Mouse (Mus musculus): Measurements from ENCODE around the gene Rad9b. TPM values are rescaled to one million over a fixed set of nuclear protein-coding genes. Genes with fewer than 3 reads are reported as not detected.

Gene Rad9b
- polyA plus RNA-seq, 1 experiment from 2014 or later, result 19.2 TPM

- peaks cover 18% of the 10 kb centered on the region for H3K4me1 ChIP-seq (replicated peaks; ENCODE audit: control insufficient read depth, insufficient read depth, low read length)
- WGBS, result 0% methylated on average over 97 of the region's 114 CpGs
- ATAC-seq, result peak; percentile 95
These were observed 69.6 kb downstream of the Rad9b start, which contains the start of gene Pptc7 for GRCm38 (mm10) chr5:122284183-122285028. Gene Pptc7 (plus strand): TSS chr5:122284365.

GRCm38 (mm10) chr5:122283828-122284182, 70.2 kb downstream of the Rad9b start:
- Histone ChIP-seq H3K4me2 (ENCODE audit: low read length) (peak overlapping the region; percentile 32), H3K27ac (ENCODE audit: low read length) (no peak overlapping the region), H3K4me1 (replicated peaks; ENCODE audit: control insufficient read depth, insufficient read depth, low read length) (peaks cover 18% of the 10 kb centered on the region), H3K36me3 (ENCODE audit: control insufficient read depth, insufficient read depth) (no peaks in the 10 kb centered on the region; the same call in 1 of the 2 replicates), H3K9me3 (ENCODE audit: control insufficient read depth, low read length) (no peaks in the 10 kb centered on the region), H3K27me3 (replicated peaks; ENCODE audit: control insufficient read depth, insufficient read depth, low read length) (no peaks in the 10 kb centered on the region), H3K9ac (replicated peaks; ENCODE audit: low read depth, low read length) (no peak overlapping the region), H3K4me3 (replicated peaks; ENCODE audit: low read length) (peak overlapping the region; percentile 80; the same call in 1 of the 2 replicates)
- ATAC-seq, result no peak
- WGBS, result 30% methylated on average over 2 of the region's 2 CpGs

More at GRCm38 (mm10) chr5:122284183-122285028, 69.6 kb downstream of the Rad9b start, which contains the start of gene Pptc7:
- Histone ChIP-seq H3K4me2 (ENCODE audit: low read length) (peak within 1 kb of the TSS; percentile 76), H3K27me3 (replicated peaks; ENCODE audit: control insufficient read depth, insufficient read depth, low read length) (no peaks in the 10 kb centered on the region), H3K36me3 (ENCODE audit: control insufficient read depth, insufficient read depth) (no peaks in the 10 kb centered on the region; the same call in 1 of the 2 replicates), H3K4me3 (replicated peaks; ENCODE audit: low read length) (peak within 1 kb of the TSS; percentile 80), H3K27ac (ENCODE audit: low read length) (peak within 1 kb of the TSS; percentile 85), H3K9ac (replicated peaks; ENCODE audit: low read depth, low read length) (peak within 1 kb of the TSS; percentile 88), H3K9me3 (ENCODE audit: control insufficient read depth, low read length) (no peaks in the 10 kb centered on the region)

- H3K4me2 ChIP-seq (ENCODE audit: low read length), result no peak overlapping the region
- no peaks in the 10 kb centered on the region for H3K9me3 ChIP-seq (ENCODE audit: control insufficient read depth, low read length)
- H3K27me3 ChIP-seq (replicated peaks; ENCODE audit: control insufficient read depth, insufficient read depth, low read length), result no peaks in the 10 kb centered on the region
- ATAC-seq, result no peak
- H3K4me3 ChIP-seq (replicated peaks; ENCODE audit: low read length), result no peak overlapping the region
- H3K9ac ChIP-seq (replicated peaks; ENCODE audit: low read depth, low read length), result no peak overlapping the region
- no peak overlapping the region for H3K27ac ChIP-seq (ENCODE audit: low read length)
- no peaks in the 10 kb centered on the region for H3K36me3 ChIP-seq (ENCODE audit: control insufficient read depth, insufficient read depth)
- peaks cover 12% of the 10 kb centered on the region for H3K4me1 ChIP-seq (replicated peaks; ENCODE audit: control insufficient read depth, insufficient read depth, low read length)
- 32% methylated on average over 19 of the region's 19 CpGs for WGBS
These were observed 73.1 kb downstream of the Rad9b start for GRCm38 (mm10) chr5:122280827-122281462.

- ATAC-seq, result no peak
- Histone ChIP-seq H3K9me3 (ENCODE audit: control insufficient read depth, low read length) (no peaks in the 10 kb centered on the region), H3K36me3 (ENCODE audit: control insufficient read depth, insufficient read depth) (no peaks in the 10 kb centered on the region), H3K4me3 (replicated peaks; ENCODE audit: low read length) (no peak overlapping the region), H3K4me2 (ENCODE audit: low read length) (no peak overlapping the region), H3K27ac (ENCODE audit: low read length) (no peak overlapping the region), H3K27me3 (replicated peaks; ENCODE audit: control insufficient read depth, insufficient read depth, low read length) (no peaks in the 10 kb centered on the region), H3K4me1 (replicated peaks; ENCODE audit: control insufficient read depth, insufficient read depth, low read length) (peaks cover 6% of the 10 kb centered on the region), H3K9ac (replicated peaks; ENCODE audit: low read depth, low read length) (no peak overlapping the region)
- WGBS, result 56% methylated on average over 6 of the region's 6 CpGs
These were observed 73.6 kb downstream of the Rad9b start for GRCm38 (mm10) chr5:122280422-122280826.

GRCm38 (mm10) chr5:122279799-122280421, 74.1 kb downstream of the Rad9b start:
- no peaks in the 10 kb centered on the region for H3K36me3 ChIP-seq (ENCODE audit: control insufficient read depth, insufficient read depth)
- 81% methylated on average over 12 of the region's 12 CpGs for WGBS
- no peak for ATAC-seq

GRCm38 (mm10) chr5:122278946-122279345, 75.1 kb downstream of the Rad9b start:
- Histone ChIP-seq H3K4me2 (ENCODE audit: low read length) (no peak overlapping the region), H3K9ac (replicated peaks; ENCODE audit: low read depth, low read length) (no peak overlapping the region), H3K4me1 (replicated peaks; ENCODE audit: control insufficient read depth, insufficient read depth, low read length) (peaks cover 5% of the 10 kb centered on the region), H3K27me3 (replicated peaks; ENCODE audit: control insufficient read depth, insufficient read depth, low read length) (no peaks in the 10 kb centered on the region), H3K9me3 (ENCODE audit: control insufficient read depth, low read length) (no peaks in the 10 kb centered on the region), H3K36me3 (ENCODE audit: control insufficient read depth, insufficient read depth) (no peaks in the 10 kb centered on the region), H3K4me3 (replicated peaks; ENCODE audit: low read length) (no peak overlapping the region), H3K27ac (ENCODE audit: low read length) (no peak overlapping the region)
- WGBS, result 75% methylated on average over 7 of the region's 7 CpGs
- ATAC-seq, result no peak

More at GRCm38 (mm10) chr5:122279799-122280421, 74.1 kb downstream of the Rad9b start:
- no peak overlapping the region for H3K27ac ChIP-seq (ENCODE audit: low read length)
- H3K4me3 ChIP-seq (replicated peaks; ENCODE audit: low read length), result no peak overlapping the region
- H3K9me3 ChIP-seq (ENCODE audit: control insufficient read depth, low read length), result no peaks in the 10 kb centered on the region
- H3K27me3 ChIP-seq (replicated peaks; ENCODE audit: control insufficient read depth, insufficient read depth, low read length), result no peaks in the 10 kb centered on the region
- H3K4me1 ChIP-seq (replicated peaks; ENCODE audit: control insufficient read depth, insufficient read depth, low read length), result 0 out of 2 replicates have a peak, but pooled peaks cover 3% of the 10 kb centered on the region
- no peak overlapping the region for H3K9ac ChIP-seq (replicated peaks; ENCODE audit: low read depth, low read length)
- H3K4me2 ChIP-seq (ENCODE audit: low read length), result no peak overlapping the region

- H3K9ac ChIP-seq (replicated peaks; ENCODE audit: low read depth, low read length), result no peak overlapping the region
- H3K4me2 ChIP-seq (ENCODE audit: low read length), result no peak overlapping the region
- H3K4me3 ChIP-seq (replicated peaks; ENCODE audit: low read length), result no peak overlapping the region
- WGBS, result 15% methylated on average over 5 of the region's 5 CpGs
- ATAC-seq, result no peak
- peaks cover 3% of the 10 kb centered on the region for H3K4me1 ChIP-seq (replicated peaks; ENCODE audit: control insufficient read depth, insufficient read depth, low read length)
- no peaks in the 10 kb centered on the region for H3K27me3 ChIP-seq (replicated peaks; ENCODE audit: control insufficient read depth, insufficient read depth, low read length)
- H3K9me3 ChIP-seq (ENCODE audit: control insufficient read depth, low read length), result no peaks in the 10 kb centered on the region
- H3K36me3 ChIP-seq (ENCODE audit: control insufficient read depth, insufficient read depth), result no peaks in the 10 kb centered on the region
- no peak overlapping the region for H3K27ac ChIP-seq (ENCODE audit: low read length)
These were observed 79.2 kb downstream of the Rad9b start for GRCm38 (mm10) chr5:122274785-122275184.

Data from forebrain, embryonic 16.5 days (tissue).